Mouse (Mus musculus) hindbrain, embryonic 13.5 days (tissue): ENCODE data around the gene Mccc1. TPM values are rescaled to one million over a fixed set of nuclear protein-coding genes. Genes with fewer than 3 reads are reported as not detected.
A peak's percentile ranks its signal among the peaks of the same experiment; 100 is the strongest.

Experiments
- ATAC-seq: fragments of 200-750 bp; cut with Nextera tagmentation; 2 replicates; pipeline ENCODE4 v1.8.0; 2017; ENCODE audit warnings: moderate TSS enrichment; ENCODE audit not compliant: low FRiP score
- H3K27ac ChIP-seq: fragments of 300-500 bp; sonication (generic); 2 replicates; pipeline ENCODE4 v1.5.1; 2015; ENCODE audit warnings: inconsistent platforms, mild to moderate bottlenecking, moderate library complexity
- H3K27me3 ChIP-seq: fragments of 300-500 bp; sonication (generic); 2 replicates; pipeline ENCODE4 v1.6.1; 2015; ENCODE audit warnings: mild to moderate bottlenecking, inconsistent platforms
- H3K36me3 ChIP-seq: fragments of 300-500 bp; sonication (generic); 2 replicates; pipeline ENCODE4 v1.6.1; 2015; ENCODE audit warnings: mild to moderate bottlenecking, inconsistent platforms
- H3K4me1 ChIP-seq: fragments of 300-500 bp; sonication (generic); replicated peaks from 2 replicates; pipeline ENCODE4 v1.6.1; 2015; ENCODE audit warnings: inconsistent platforms
- H3K4me2 ChIP-seq: fragments of 300-500 bp; sonication (generic); 2 replicates; pipeline ENCODE4 v1.6.1; 2015; ENCODE audit warnings: inconsistent platforms, mild to moderate bottlenecking, moderate library complexity
- H3K4me3 ChIP-seq: fragments of 300-500 bp; sonication (generic); 2 replicates; pipeline ENCODE4 v1.5.1; 2015; ENCODE audit warnings: mild to moderate bottlenecking, inconsistent platforms
- H3K9ac ChIP-seq: fragments of 300-500 bp; sonication (generic); 2 replicates; pipeline ENCODE4 v1.6.1; 2015; ENCODE audit warnings: mild to moderate bottlenecking, inconsistent platforms
- H3K9me3 ChIP-seq: fragments of 300-500 bp; sonication (generic); 2 replicates; pipeline ENCODE4 v1.6.1; 2016; ENCODE audit warnings: inconsistent platforms
- WGBS: fragments of 180-500 bp; shearing (Covaris S2); methylation state at CpG from one replicate; pipeline ENCODE4 v1.1.7; 2015; 5-methylcytosine and 5-hydroxymethylcytosine counted together
- polyA plus RNA-seq: library from polyadenylated mRNA; unstranded; fragments of >200 nt; fragmentation: Nextera tagmentation; extraction: Ambion mirVana; gene quantifications from 2 replicates; pipeline ENCODE4 v1.2.1, GENCODE M21; 2015

Mccc1 gene
- polyA plus RNA-seq, 1 experiment from 2014 or later, result 33.5 TPM

- Histone ChIP-seq H3K36me3 (no peaks in the 10 kb centered on the region), H3K4me1 (peaks cover 32% of the 10 kb centered on the region), H3K27ac (no peak overlapping the region), H3K27me3 (no peaks in the 10 kb centered on the region), H3K4me2 (peak overlapping the region; percentile 91), H3K9me3 (no peaks in the 10 kb centered on the region), H3K9ac (peak overlapping the region; percentile 98), H3K4me3 (peak overlapping the region; percentile 94)
- WGBS, result 31% methylated on average over 7 of the region's 7 CpGs
- ATAC-seq, result no peak
Observed at GRCm38 (mm10) chr3:35931359-35931758, 69.1 kb downstream of the Mccc1 start.

- peaks cover 32% of the 10 kb centered on the region for H3K4me1 ChIP-seq
- H3K4me2 ChIP-seq, result no peak overlapping the region
- H3K4me3 ChIP-seq, result no peak overlapping the region
- no peak overlapping the region; the same call in 1 of the 2 replicates for H3K9ac ChIP-seq
- H3K9me3 ChIP-seq, result no peaks in the 10 kb centered on the region
- no peaks in the 10 kb centered on the region for H3K27me3 ChIP-seq
- ATAC-seq, result no peak
- WGBS, result 77% methylated on average over 8 of the region's 8 CpGs
- H3K27ac ChIP-seq, result no peak overlapping the region
- no peaks in the 10 kb centered on the region for H3K36me3 ChIP-seq
Observed at GRCm38 (mm10) chr3:35929831-35930230, 70.6 kb downstream of the Mccc1 start.

GRCm38 (mm10) chr3:35929406-35929805 is 71.1 kb downstream of the Mccc1 start:
- Histone ChIP-seq H3K4me1 (peaks cover 31% of the 10 kb centered on the region), H3K9me3 (no peaks in the 10 kb centered on the region), H3K27ac (no peak overlapping the region), H3K9ac (no peak overlapping the region), H3K36me3 (no peaks in the 10 kb centered on the region), H3K4me3 (no peak overlapping the region), H3K27me3 (no peaks in the 10 kb centered on the region), H3K4me2 (no peak overlapping the region)
- ATAC-seq, result no peak
- 63% methylated on average over 3 of the region's 3 CpGs for WGBS

GRCm38 (mm10) chr3:35925852-35926251 is 74.6 kb downstream of the Mccc1 start:
- Histone ChIP-seq H3K4me2 (no peak overlapping the region), H3K27ac (no peak overlapping the region), H3K27me3 (no peaks in the 10 kb centered on the region), H3K4me3 (no peak overlapping the region), H3K9ac (no peak overlapping the region), H3K9me3 (no peaks in the 10 kb centered on the region), H3K4me1 (peaks cover 20% of the 10 kb centered on the region), H3K36me3 (no peaks in the 10 kb centered on the region)
- ATAC-seq, result no peak
- 90% methylated on average over 2 of the region's 2 CpGs for WGBS

- H3K4me2 ChIP-seq, result no peak overlapping the region
- no peak overlapping the region for H3K4me3 ChIP-seq
- no peak overlapping the region for H3K9ac ChIP-seq
- no peak for ATAC-seq
- H3K9me3 ChIP-seq, result no peaks in the 10 kb centered on the region
- peaks cover 10% of the 10 kb centered on the region for H3K4me1 ChIP-seq
- no peak overlapping the region for H3K27ac ChIP-seq
- 86% methylated on average over 3 of the region's 3 CpGs for WGBS
- H3K27me3 ChIP-seq, result no peaks in the 10 kb centered on the region
- H3K36me3 ChIP-seq, result no peaks in the 10 kb centered on the region
Observed at GRCm38 (mm10) chr3:35924007-35924406, 76.5 kb downstream of the Mccc1 start.

GRCm38 (mm10) chr3:35923495-35923894 is 77.0 kb downstream of the Mccc1 start:
- H3K4me2 ChIP-seq, result no peak overlapping the region
- H3K27ac ChIP-seq, result no peak overlapping the region
- WGBS, result 71% methylated on average over 7 of the region's 7 CpGs
- H3K9me3 ChIP-seq, result no peaks in the 10 kb centered on the region
- ATAC-seq, result no peak
- H3K9ac ChIP-seq, result peak overlapping the region; percentile 35; the same call in 1 of the 2 replicates
- no peak overlapping the region for H3K4me3 ChIP-seq
- H3K27me3 ChIP-seq, result no peaks in the 10 kb centered on the region
- peaks cover 10% of the 10 kb centered on the region for H3K4me1 ChIP-seq
- H3K36me3 ChIP-seq, result no peaks in the 10 kb centered on the region

GRCm38 (mm10) chr3:35922522-35922921 is 78.0 kb downstream of the Mccc1 start:
- Histone ChIP-seq H3K4me2 (no peak overlapping the region), H3K4me1 (peaks cover 10% of the 10 kb centered on the region), H3K9me3 (no peaks in the 10 kb centered on the region), H3K4me3 (no peak overlapping the region), H3K36me3 (peaks cover 9% of the 10 kb centered on the region), H3K9ac (no peak overlapping the region), H3K27ac (no peak overlapping the region), H3K27me3 (no peaks in the 10 kb centered on the region)
- WGBS, result 83% methylated on average over 4 of the region's 4 CpGs
- ATAC-seq, result no peak

- ATAC-seq, result no peak
- 0 out of 2 replicates have a peak, but pooled peaks cover 6% of the 10 kb centered on the region for H3K9me3 ChIP-seq
- 93% methylated on average over 3 of the region's 3 CpGs for WGBS
Observed at GRCm38 (mm10) chr3:35918229-35918628, 82.2 kb downstream of the Mccc1 start.

More at GRCm38 (mm10) chr3:35918229-35918628, 82.2 kb downstream of the Mccc1 start:
- no peak overlapping the region for H3K27ac ChIP-seq
- peaks cover 4% of the 10 kb centered on the region; the same call in 1 of the 2 replicates for H3K4me1 ChIP-seq
- H3K9ac ChIP-seq, result no peak overlapping the region
- no peak overlapping the region for H3K4me2 ChIP-seq
- H3K4me3 ChIP-seq, result no peak overlapping the region
- H3K27me3 ChIP-seq, result no peaks in the 10 kb centered on the region
- H3K36me3 ChIP-seq, result peaks cover 43% of the 10 kb centered on the region

Other genes starting within 250 kb of the Mccc1 start
- 26.6 and 29.3 TPM in 2 replicates for gene Atp11b, start 246.6 kb downstream of the Mccc1 start, polyA plus RNA-seq
- gene Dcun1d1, start 63.2 kb downstream of the Mccc1 start, polyA plus RNA-seq, result 103 and 111 TPM in 2 replicates
- gene Ccdc144b, start 52.9 kb upstream of the Mccc1 start, polyA plus RNA-seq, result not detected in 2 replicates
- 88.4 and 89.5 TPM in 2 replicates for gene Acad9, start 65.3 kb upstream of the Mccc1 start, polyA plus RNA-seq
- 13.0 and 13.2 TPM in 2 replicates for gene D3Ertd254e, start 150.3 kb upstream of the Mccc1 start, polyA plus RNA-seq
- 0.39 and 0.55 TPM in 2 replicates for gene Qrfpr, start 221.6 kb upstream of the Mccc1 start, polyA plus RNA-seq